Mouse (Mus musculus) erythroblast, adult 5-6 weeks (primary cell): Measurements from ENCODE around the gene Gm27179. TPM values are rescaled to one million over a fixed set of nuclear protein-coding genes. Genes with fewer than 3 reads are reported as not detected.
A peak's percentile ranks its signal among the peaks of the same experiment; 100 is the strongest.
"Not testable (repeated sequence)": the region's sequence is repeated elsewhere in the genome, so short reads cannot be mapped to it uniquely, and the experiment has no call there.

Experiments used
- ATAC-seq: replicated peaks from 2 replicates; pipeline ENCODE4 v1.8.0; 2016; ENCODE audit warnings: moderate number of reproducible peaks, mild to moderate bottlenecking, moderate TSS enrichment, inconsistent platforms; ENCODE audit not compliant: poor library complexity, low FRiP score, severe bottlenecking
- total RNA-seq, 2 experiments: library from RNA; stranded (forward) in 1 of 2; stranded (reverse) in 1 of 2; fragments of 150-400 nt in 1 of 2; fragments of 200-764, 138-1000 nt in 1 of 2; gene quantifications; 2 replicates each; pipeline versions ENCODE4 v1.2.3 to v1.2.4; 2015 to 2017; ENCODE audit warnings: low replicate concordance in 2 of 2

The Gm27179 gene
- total RNA-seq (2015; ENCODE audit: low replicate concordance) (1.0 TPM in 1 of 2 replicates, not detected in the other), total RNA-seq (2017; ENCODE audit: low replicate concordance) (not detected in 2 replicates)

GRCm38 (mm10) chr14:69512449-69512848, at the start of gene Gm27179:
Gm27179 (minus strand) TSS chr14:69512549.
- ATAC-seq, result not testable (repeated sequence)

GRCm38 (mm10) chr14:69557550-69557949, 45.2 kb upstream of the Gm27179 start:
- not testable (repeated sequence) for ATAC-seq

- not testable (repeated sequence) for ATAC-seq
Measured at GRCm38 (mm10) chr14:69556820-69557219, 44.5 kb upstream of the Gm27179 start.

GRCm38 (mm10) chr14:69555110-69555831, 42.9 kb upstream of the Gm27179 start, which contains the start of gene Entpd4b:
Entpd4b (plus strand) TSS chr14:69555424.
- ATAC-seq, result peak; percentile 72

GRCm38 (mm10) chr14:69547310-69547709, 35.0 kb upstream of the Gm27179 start:
- not testable (repeated sequence) for ATAC-seq

GRCm38 (mm10) chr14:69545052-69545451, 32.7 kb upstream of the Gm27179 start:
- ATAC-seq, result not testable (repeated sequence)

GRCm38 (mm10) chr14:69544033-69544432, 31.7 kb upstream of the Gm27179 start:
- ATAC-seq, result peak; percentile 42; the same call in 1 of the 2 replicates

GRCm38 (mm10) chr14:69542695-69543094, 30.3 kb upstream of the Gm27179 start:
- peak; percentile 36 for ATAC-seq

- peak; percentile 69 for ATAC-seq
Measured at GRCm38 (mm10) chr14:69540113-69540512, 27.8 kb upstream of the Gm27179 start.

GRCm38 (mm10) chr14:69536539-69536938, 24.2 kb upstream of the Gm27179 start:
- peak; percentile 76 for ATAC-seq

GRCm38 (mm10) chr14:69526202-69526601, 13.9 kb upstream of the Gm27179 start:
- ATAC-seq, result peak; percentile 50

GRCm38 (mm10) chr14:69523001-69523400, 10.7 kb upstream of the Gm27179 start:
- peak; percentile 86 for ATAC-seq

- not testable (repeated sequence) for ATAC-seq
Measured at GRCm38 (mm10) chr14:69520810-69521209, 8.5 kb upstream of the Gm27179 start.

GRCm38 (mm10) chr14:69507000-69507399, 5.3 kb downstream of the Gm27179 start:
- not testable (repeated sequence) for ATAC-seq

- ATAC-seq, result peak; percentile 80
Measured at GRCm38 (mm10) chr14:69503174-69503573, 9.2 kb downstream of the Gm27179 start, which contains the start of gene Gm16867. Gm16867 (minus strand) TSS chr14:69503362.

GRCm38 (mm10) chr14:69502440-69503150, 9.8 kb downstream of the Gm27179 start:
- not testable (repeated sequence) for ATAC-seq

- ATAC-seq, result peak; percentile 6
Measured at GRCm38 (mm10) chr14:69496259-69496658, 16.1 kb downstream of the Gm27179 start.

GRCm38 (mm10) chr14:69494946-69495345, 17.4 kb downstream of the Gm27179 start:
- ATAC-seq, result not testable (repeated sequence)

- ATAC-seq, result peak; percentile 64
Measured at GRCm38 (mm10) chr14:69494522-69494921, 17.8 kb downstream of the Gm27179 start.

GRCm38 (mm10) chr14:69488001-69488400, 24.3 kb downstream of the Gm27179 start:
- not testable (repeated sequence) for ATAC-seq
